Mouse (Mus musculus) urinary bladder, postnatal 14 days (tissue): ENCODE data around the gene Esam.

ENCODE experiments used
- DNase-seq: peaks from one replicate; pipeline ENCODE4 v3.0.0; 2021; ENCODE audit warnings: low spot score

The Esam gene

DNA sequence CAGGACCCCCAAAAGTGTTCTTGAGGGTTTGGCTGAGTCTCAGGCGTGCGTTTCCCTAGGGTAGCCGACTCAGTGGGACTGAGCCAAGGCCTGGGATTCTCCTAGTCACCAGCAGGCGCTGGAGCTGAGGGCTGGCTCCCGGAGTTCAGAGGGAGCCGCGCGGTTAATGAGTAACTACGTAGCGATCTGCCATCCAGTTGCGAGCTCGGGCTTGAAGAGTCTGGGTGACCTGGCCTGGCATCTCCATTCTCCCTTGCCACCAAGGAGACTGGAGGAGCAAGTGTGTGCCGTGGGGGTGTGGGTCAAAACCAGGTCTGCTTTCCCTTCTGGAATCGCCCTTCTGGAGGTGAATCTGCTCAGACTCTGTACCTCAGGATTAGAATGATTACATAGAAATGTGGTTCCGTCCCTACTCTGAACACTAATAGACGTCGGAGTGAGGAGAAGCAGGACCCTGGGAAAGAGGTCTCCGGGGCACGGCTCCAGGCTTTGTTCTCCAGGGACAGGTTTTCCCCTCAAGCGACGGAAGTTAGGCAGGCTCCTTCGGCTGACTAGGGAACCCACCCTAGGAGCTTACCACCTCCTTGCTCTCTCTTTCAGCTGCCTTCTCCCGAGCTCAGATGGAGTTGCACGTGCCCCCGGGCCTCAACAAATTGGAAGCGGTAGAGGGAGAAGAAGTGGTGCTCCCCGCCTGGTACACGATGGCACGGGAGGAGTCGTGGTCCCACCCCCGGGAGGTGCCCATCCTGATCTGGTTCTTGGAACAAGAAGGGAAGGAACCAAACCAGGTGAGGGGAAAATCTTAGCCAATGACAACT lies 3.2 kb downstream of the Esam start:
- peak; percentile 85 for DNase-seq

DNA sequence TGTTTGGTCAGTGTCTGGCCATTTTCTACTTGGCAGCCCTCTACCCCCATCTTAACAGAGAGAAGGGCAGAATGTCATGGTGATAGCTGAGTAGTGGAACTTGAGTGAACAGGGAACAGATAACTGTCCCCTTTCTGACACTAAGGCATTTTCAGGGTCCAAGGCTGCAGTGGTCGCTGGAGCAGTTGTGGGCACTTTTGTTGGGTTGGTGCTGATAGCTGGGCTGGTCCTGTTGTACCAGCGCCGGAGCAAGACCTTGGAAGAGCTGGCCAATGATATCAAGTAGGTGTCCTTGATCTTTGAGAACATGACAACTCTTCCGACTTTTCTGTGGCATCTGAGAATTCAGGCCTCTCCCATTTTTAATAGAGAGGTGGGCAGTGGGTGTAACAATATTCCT lies 9.0 kb downstream of the Esam start:
- DNase-seq, result no peak

DNA sequence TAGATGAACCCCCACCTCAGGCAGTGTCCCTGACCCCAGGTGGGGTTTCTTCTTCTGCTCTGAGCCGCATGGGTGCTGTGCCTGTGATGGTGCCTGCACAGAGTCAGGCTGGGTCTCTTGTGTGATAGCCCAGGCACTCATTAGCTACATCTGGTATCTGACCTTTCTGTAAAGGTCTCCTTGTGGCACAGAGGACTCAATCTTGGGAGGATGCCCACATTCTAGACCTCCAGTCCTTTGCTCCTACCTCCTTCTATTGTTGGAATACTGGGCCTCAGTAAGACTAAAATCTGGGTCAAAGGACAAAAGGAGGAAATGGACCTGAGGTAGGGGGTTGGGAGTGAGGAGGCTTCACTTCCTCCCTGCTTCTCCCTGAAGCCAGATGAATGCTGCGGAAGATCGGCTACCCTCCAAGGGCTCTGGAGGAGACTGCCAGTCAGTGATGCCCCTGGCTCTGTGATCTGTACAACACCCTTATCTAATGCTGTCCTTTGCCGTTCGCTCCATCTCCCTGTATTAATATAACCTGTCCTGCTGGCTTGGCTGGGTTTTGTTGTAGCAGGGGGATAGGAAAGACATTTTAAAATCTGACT lies 9.9 kb downstream of the Esam start:
- no peak for DNase-seq

DNA sequence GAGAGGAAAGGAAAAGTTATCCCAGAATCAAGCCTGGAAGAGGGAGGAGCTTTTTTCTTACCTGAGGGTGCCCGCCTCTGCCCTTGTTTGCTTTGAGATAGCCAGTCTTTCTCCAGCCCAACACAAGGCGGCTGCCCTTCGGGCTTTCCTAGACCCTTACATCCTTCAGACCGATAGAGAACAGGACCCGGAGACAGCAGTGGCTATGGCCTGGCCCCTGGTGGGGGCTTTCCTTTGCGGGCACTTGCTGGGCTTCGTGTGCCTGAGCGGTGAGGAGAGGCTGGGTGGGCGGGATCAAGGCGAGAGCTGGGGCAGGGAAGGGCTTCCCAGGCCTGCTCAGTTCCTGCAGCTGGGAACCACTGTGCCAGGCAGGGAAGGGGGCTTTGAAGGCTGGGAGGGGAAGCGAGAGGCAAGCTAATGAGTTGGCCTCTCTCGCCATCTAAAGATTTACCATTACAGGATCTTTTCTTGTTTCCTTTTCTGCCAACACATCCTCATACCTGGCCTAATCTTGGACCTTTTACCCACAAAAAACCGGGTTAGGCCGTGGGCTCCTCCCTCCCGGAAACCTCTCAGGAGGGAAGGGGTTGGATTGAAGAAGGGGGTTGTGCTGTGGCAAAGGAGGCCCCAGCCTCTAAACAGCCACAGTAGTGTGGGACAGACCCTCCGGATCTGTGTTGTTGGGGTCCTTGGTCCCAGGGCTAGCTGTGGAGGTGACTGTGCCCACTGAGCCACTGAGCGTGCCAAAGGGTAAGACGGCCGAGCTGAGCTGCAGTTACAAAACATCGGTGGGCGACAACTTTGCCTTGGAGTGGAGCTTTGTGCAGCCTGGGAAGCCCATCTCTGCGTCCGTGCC lies 11.5 kb downstream of the Esam start, which contains the start of gene Vsig2:
Vsig2 (plus strand) TSS at position 86 of the 856 bp plus-strand sequence.
- DNase-seq, result peak; percentile 27

DNA sequence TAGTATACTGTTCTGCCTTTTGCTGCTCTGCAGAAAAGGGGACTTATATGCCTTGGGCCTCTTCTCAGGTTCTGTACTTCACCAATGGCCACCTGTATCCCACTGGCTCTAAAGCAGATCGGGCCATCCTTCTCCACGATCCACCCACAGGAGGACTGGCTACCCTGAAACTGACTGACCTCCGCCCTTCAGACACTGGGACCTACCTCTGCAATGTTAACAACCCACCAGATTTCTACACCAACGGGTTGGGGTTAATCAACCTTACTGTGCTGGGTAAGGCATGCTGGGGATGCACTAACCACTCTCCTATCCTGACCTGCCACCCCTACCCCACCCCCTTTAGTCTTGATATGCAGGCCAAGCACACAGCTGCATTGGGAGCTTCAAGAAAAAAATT lies 12.3 kb downstream of the Esam start:
- no peak for DNase-seq

DNA sequence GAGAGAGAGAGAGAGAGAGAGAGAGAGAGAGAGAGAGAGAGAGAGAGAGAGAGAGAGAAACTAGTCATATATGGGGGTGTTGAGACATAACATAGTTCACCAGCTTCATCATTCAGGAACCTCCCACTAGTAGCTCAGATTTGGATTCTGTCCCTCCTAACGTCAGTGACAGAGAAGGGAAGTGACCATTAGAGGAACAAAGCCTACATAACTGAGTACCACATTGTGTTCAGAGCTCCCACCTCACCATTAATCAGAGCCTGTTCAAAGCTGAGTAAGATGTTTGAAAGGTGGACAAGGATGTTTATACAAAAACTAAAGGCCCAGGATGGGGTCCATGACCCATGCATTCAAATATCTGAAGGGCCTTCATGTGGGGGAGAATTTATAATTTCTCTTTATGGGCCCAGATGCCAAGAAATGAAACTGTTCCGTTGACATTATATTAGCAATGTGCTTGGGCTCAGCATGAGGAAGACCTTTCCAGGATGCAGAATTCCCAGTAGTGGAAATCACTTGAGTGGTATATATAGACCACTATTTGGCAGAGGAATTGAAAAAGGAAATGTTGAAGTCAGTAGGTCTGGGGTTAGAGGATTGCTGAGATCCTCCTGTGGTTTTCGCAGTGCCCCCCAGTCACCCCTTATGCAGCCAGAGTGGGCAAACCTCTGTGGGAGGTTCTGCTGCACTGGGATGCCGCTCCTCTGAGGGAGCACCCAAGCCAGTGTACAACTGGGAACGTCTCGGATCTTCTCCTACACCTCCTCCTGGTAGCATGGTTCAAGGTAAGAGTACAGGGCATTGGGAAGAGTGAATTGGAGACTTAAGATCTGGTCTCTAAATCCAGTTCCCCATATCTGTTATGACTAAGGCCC lies 13.1 kb downstream of the Esam start:
- no peak for DNase-seq

DNA sequence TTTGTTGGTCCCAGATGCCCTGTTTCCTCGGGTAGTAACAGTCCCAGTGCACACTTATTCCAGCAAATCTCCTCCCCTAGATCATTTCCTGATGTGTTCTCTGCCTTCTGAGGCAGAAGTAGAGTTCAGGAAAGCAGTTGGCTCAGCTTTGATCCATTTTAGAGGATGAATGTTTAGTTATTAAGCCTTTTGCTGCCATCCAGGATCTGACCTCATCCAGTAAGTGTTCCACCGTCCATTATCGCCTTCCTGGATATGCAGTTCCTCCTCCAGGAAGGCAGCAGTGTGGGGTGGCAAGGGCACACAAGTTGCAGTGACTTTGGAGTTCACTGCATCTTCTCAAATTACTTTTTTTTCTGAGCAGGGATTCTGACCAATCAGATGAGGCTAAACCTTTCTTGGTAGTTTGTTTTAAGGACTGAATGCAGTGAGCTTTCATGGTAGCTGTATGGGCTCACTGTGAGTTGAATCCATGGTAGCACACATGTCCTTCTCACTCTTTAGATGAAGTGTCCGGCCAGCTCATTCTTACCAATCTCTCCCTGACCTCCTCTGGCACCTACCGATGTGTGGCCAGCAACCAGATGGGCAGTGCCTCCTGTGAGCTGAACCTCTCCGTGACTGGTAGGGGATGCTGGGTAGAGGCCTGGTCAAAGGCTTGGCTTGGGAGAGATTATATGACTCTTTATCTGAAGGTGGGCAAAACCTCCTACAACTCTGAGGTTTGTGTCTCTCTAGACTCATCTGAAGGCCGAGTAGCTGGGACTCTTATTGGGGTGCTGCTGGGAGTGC lies 14.2 kb downstream of the Esam start:
- no peak for DNase-seq

DNA sequence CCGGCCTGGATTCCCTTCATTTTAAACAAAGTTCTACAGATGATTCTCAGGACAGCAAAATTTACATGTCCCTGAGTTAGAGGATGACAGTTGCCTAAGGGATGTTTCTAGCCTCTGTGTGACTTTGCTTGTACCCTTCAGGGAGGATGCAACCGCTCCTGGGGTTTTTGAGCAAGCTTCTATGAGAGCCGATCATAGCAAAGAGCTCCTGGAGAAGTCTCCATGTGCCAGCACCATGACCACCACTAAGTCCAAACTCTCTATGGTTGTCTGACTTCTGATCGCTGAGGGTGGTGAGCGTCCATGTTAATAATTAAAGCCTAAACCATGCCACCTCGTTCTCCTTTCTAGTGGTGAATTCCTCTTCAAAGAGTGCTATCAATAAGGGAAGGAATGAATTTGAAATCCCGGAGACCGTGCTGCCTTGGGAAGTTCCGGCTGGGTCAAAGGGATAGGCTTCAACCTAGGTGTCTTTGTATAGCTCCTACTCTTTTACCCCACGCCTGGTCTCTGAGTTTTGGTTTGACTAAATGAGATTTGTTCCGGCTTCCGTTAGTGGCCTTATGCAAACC lies 16.1 kb downstream of the Esam start:
- no peak for DNase-seq

DNA sequence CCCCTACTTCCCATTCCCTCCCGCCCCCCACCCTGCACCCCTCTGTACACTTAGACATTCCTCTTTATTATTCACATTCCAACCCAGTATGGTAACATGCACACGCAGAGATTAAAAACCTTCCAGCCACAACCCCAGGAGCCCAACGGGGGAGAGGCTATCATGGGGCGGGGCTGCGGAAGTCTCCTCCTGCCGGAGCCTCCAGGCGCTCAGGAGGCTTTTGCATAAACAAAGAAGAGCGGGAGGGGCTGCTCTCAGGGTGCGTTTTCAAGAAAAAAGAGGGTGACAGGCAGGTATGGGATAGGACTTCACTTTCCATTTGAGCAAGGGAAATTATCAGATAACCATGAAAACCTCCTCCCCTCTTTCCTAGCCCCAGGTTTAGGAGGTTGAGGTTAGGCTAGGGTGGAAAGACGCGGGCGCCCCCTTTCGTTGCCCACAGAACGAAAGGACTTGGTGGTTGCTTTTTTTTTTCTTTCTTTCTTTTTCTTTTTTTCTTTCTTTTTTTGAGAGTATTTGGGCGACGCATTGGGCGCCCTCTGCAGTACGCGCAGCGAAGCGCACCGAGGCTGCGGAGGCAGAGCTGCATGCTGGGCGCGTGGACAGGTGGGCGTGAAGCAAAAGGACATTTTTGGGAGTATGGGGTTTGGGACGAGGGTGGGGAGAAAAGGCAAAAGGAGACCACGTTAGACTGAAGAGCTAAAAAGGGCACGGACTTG lies 16.7 kb downstream of the Esam start:
- peak; percentile 73 for DNase-seq

DNA sequence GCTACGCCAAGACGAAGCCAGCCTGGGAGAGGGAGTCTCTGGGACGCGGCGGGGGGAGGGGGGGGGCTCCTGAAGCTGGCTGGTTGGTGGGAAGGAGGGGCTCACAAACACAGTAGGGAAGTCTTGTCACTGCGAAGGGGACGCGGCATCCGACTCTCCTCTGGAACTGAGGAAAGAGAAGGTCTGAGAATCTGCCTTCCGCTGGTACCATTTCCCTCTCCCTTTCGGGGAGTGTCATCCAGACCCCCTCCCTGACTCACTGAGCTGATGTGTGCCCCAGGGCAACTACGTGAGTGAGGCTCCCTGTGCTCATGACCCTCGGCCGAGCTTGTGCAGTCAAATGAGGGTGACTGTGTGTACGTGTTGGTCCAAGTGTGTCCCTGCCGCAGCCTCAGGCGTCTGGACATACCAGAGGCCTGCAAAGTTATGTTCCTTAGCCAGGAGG lies 17.3 kb downstream of the Esam start:
- no peak for DNase-seq

DNA sequence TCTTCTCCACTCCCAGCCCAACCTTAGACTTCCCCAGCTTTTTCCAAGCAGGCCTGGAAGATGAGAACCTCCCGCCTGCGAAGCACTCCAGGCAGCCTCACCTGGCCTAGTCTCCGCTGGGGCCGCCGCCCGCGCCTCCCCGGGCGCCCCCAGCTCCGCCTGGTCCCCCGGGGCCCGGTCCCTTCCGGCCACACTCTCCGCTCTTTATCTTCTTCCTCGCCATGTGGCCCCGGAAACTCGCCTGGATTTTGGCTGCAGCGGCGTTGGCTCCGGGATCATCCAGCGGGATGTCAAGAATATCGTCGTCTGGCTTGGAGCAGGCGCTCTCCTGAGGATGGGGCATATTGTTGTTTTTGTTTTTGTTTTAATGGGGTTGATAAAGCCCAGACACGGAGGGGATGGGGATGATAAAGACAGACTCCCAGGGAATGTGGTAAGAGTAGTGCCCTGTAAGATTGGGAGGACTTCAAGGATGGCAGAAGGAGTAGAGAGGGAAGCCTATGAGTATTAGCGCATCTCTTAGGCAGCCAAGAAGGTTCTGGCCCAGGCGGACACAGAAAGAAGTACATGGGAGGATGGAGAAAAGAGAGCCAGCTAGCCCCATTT lies 18.1 kb downstream of the Esam start:
- no peak for DNase-seq

DNA sequence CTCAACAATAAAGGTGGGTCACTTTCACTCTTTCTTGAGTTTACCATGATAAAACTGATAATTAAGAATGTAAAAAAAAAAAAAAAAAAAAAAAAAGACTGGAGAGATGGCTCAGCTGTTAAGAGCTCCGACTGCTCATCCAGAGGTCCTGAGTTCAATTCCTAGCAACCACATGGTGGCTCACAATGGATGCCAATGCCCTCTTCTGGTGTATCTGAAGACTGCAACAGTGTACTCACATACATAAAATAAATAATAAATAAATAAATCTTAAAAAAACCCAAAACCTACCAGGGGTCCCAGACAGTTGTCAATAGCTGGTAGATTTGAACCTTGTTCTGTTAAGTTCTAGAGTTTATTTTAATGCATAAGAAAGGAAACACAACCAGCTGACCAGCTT lies 19.0 kb downstream of the Esam start:
- no peak for DNase-seq

DNA sequence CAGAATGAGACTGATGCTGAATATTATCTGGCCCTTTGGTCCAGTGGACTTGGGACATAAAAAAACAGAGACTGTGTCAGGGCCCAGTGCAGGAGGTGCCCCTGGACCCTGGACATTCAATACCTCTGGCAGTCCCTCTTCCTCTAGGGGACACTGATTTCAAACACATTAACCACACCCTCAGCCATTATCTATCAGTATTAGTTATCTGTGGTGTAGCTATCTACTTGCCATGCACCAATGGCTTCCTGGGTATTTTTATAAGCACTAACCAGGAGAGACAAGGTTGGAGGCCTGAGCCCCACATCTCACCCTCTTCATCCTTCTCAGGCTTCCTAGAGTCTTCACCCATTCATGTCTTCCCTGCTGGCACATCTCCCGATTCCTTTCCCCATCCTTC lies 22.6 kb downstream of the Esam start:
- DNase-seq, result no peak

DNA sequence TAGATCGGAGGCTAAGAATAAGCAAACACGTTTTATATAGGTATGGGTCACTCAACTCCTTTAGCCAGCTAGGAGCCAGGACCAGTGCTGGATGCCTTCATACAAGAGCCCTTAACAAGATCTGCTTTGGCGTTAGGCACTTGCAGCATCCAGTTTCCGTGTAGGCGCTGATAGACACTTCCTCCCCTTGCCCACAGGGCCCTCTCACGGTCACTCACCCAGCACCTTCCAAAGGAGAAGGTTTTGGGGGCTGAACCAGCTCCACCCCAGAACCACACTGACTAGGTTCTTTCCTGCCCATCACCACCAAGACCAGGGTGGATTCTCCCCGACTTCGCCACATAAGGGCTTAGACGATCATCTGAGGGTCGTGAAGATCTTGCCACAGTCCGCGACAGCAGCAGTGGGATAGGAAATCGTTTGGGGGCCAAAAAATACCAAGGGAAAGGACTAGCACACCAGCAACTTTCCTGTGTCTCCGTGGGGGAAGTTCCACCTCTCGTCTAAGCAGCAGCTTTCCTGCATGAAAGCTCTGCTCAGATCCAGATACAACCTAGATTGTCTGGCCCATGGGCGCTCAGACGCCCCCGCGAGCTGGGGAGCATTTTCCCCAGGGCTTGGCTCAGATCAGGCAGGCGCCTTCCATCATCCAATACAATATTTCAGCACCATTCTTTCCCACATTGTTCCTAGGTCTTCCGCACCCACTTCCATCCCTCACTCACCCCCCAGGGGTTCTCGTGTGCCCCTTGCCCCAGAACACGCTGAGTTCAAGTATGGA lies 24.1 kb downstream of the Esam start:
- no peak for DNase-seq

DNA sequence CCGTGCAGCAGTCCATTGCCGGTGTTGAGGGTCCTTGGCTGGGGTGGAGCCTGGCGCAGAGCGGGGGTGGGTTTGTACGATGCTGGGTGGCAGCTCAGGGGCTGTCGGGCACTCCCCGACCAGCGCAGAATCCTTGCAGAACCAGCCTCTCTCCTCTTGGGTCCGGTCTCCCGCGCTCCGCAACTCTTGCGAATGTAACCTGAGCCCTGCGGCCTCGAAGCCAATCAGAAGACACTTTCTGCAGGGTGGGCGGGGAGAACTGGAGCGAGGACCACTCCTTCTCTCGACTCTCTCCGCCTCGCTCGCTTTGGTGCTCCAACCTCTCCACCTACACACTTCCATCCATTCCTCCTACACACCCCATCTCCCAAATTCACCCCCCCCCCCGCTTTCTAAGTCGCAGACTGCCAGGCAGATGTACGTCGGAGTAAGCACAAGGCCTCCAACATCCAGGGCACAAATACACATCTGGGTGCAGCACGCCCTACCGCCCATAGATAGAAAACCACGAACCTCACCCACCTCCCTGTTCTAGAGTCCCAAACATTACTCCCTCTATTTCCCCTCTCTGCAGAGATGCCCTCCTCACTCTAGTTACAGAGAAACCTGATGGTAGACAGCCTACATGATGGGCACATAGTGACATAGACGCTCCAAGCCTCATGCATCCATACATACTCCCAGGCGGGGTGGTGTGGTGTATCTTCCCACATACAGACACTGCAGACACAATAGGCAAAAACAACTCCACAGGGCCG lies 24.8 kb downstream of the Esam start, which contains the start of gene Nrgn:
Nrgn (minus strand) TSS at position 369 of the 758 bp plus-strand sequence.
- peak; percentile 88 for DNase-seq

DNA sequence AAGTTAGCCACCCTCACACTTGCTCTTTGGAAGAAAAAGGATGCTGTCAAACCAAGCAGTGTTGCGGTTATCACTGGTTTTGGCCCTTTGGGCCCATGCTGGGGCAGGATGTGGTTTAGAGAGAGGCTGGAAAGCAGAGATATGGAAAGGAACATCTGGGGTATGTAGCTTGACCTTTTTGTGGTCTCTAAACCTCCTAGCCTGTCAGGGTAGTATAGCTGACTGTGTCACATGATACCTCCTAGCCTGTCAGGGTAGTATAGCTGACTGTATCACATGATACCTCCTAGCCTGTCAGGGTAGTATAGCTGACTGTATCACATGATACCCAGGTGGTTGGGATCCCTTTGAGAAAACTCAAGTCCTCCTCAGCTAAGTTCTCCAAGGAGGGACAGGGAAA lies 26.4 kb downstream of the Esam start:
- DNase-seq, result no peak

DNA sequence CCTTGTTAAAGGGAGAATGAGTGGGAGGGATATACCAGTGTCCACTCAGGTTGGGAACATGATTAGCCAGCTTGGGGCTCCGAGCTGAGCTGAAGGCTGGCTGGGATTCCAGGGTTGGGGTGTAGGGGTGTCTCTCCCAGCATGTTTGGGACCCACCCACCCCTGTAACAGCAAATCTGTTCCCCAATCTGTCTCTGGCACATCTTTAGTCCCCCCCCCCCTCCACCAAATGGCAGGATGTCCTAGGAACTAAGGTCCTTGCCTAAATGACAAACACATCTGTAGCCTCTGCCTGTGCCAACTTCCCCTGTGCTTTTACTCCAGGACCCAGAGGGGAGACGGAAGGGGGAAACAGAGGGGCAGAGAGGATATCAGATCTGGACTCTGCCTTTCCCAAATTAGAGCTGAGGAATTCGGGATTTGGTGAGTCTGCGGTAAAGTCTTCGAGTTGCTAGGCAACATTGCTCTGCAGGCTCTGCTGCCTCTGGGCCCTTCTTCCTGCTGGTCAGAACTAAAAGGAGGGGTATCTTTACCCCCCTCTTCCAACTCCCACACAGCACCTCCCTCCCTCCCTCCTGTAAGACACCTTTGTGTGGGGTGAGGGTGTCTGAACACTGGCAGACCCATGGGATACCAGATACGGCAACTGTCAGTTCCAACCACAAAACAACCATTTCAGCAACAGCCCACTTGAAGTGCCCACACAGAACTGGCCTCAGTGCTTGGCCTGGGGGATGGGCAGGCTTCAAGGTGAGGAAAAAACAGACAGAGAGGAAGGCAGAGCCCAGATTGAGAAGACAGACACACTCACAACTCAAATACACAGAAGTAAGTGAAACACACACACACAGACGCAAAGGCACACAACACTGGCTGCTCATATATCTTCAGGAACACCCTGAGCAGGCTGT lies 27.2 kb downstream of the Esam start, which contains the start of gene Siae:
Siae (plus strand) TSS at position 861 of the 911 bp plus-strand sequence.
- no peak for DNase-seq
